Mouse (Mus musculus) adrenal gland, postnatal 25 days (tissue): ENCODE measurements around the gene Olfml1. TPM values are rescaled to one million over a fixed set of nuclear protein-coding genes. Genes with fewer than 3 reads are reported as not detected.
A peak's percentile ranks its signal among the peaks of the same experiment; 100 is the strongest.

ENCODE experiments used
- DNase-seq: peaks from one replicate; pipeline ENCODE4 v3.0.0; 2021; ENCODE audit warnings: mixed read lengths
- long read RNA-seq: library from polyadenylated mRNA; stranded (forward); transcript quantifications from one replicate; pipeline ENCODE4 v2.0.0, GENCODE M21; 2021
- total RNA-seq: library from RNA; stranded (reverse); gene quantifications from 2 replicates; pipeline ENCODE4 v1.2.3, GENCODE M21; 2021

Gene Olfml1
- total RNA-seq: 3.7 and 4.9 TPM in 2 replicates
- long read RNA-seq, transcript Olfml1-201 (3 exons, 1,685 nt): major isoform, 6 of 8 reads
- long read RNA-seq, partial matches to known transcripts: 0 of 8 reads
- long read RNA-seq, other reads (novel, unspliced or antisense): 2 of 8 reads

GRCm38 (mm10) chr7:107567261-107567671, at the start of gene Olfml1:
Gene Olfml1 (plus strand): TSS chr7:107567446.
- DNase-seq: no peak

GRCm38 (mm10) chr7:107519256-107520025, 47.8 kb upstream of the Olfml1 start:
- DNase-seq: no peak

GRCm38 (mm10) chr7:107521411-107521810, 45.8 kb upstream of the Olfml1 start:
- DNase-seq: no peak

GRCm38 (mm10) chr7:107526299-107526698, 40.9 kb upstream of the Olfml1 start:
- peak; percentile 40 for DNase-seq

GRCm38 (mm10) chr7:107528169-107528772, 39.0 kb upstream of the Olfml1 start:
- no peak for DNase-seq

- DNase-seq: no peak
These were observed 37.9 kb upstream of the Olfml1 start for GRCm38 (mm10) chr7:107529364-107529763.

GRCm38 (mm10) chr7:107535311-107535710, 31.9 kb upstream of the Olfml1 start:
- no peak for DNase-seq

- no peak for DNase-seq
These were observed 30.7 kb upstream of the Olfml1 start for GRCm38 (mm10) chr7:107536516-107536915.

- DNase-seq: no peak
These were observed 27.2 kb upstream of the Olfml1 start for GRCm38 (mm10) chr7:107540034-107540433.

GRCm38 (mm10) chr7:107545011-107545410, 22.2 kb upstream of the Olfml1 start:
- DNase-seq: no peak

- DNase-seq: no peak
These were observed 19.4 kb upstream of the Olfml1 start for GRCm38 (mm10) chr7:107547872-107548271.

GRCm38 (mm10) chr7:107553461-107553860, 13.8 kb upstream of the Olfml1 start:
- DNase-seq: no peak

GRCm38 (mm10) chr7:107555906-107556305, 11.3 kb upstream of the Olfml1 start:
- DNase-seq: no peak

- no peak for DNase-seq
These were observed 6.6 kb upstream of the Olfml1 start for GRCm38 (mm10) chr7:107560675-107561074.

- DNase-seq: no peak
These were observed 5.7 kb upstream of the Olfml1 start for GRCm38 (mm10) chr7:107561584-107561983.

GRCm38 (mm10) chr7:107563727-107564126, 3.5 kb upstream of the Olfml1 start:
- DNase-seq: no peak

- no peak for DNase-seq
These were observed 428 bp downstream of the Olfml1 start for GRCm38 (mm10) chr7:107567674-107568073.

GRCm38 (mm10) chr7:107568971-107569370, 1.7 kb downstream of the Olfml1 start:
- no peak for DNase-seq

- DNase-seq: no peak
These were observed 6.6 kb downstream of the Olfml1 start for GRCm38 (mm10) chr7:107573856-107574255.

- DNase-seq: no peak
These were observed 7.0 kb downstream of the Olfml1 start for GRCm38 (mm10) chr7:107574276-107574675.

- DNase-seq: no peak
These were observed 25.4 kb downstream of the Olfml1 start for GRCm38 (mm10) chr7:107592641-107593040.

- DNase-seq: no peak
These were observed 26.7 kb downstream of the Olfml1 start for GRCm38 (mm10) chr7:107593904-107594303.

GRCm38 (mm10) chr7:107594325-107594856, 27.1 kb downstream of the Olfml1 start:
- peak; percentile 50 for DNase-seq
